Mouse (Mus musculus) layer of hippocampus, postnatal 10 days (tissue): ENCODE data around the gene Zbtb45. TPM values are rescaled to one million over a fixed set of nuclear protein-coding genes. Genes with fewer than 3 reads are reported as not detected.
A peak's percentile ranks its signal among the peaks of the same experiment; 100 is the strongest.

Experiments used
- DNase-seq, 2 experiments: peaks; one replicate each; pipeline ENCODE4 v3.0.0; 2021; ENCODE audit warnings: low spot score in 2 of 2
- long read RNA-seq: library from polyadenylated mRNA; stranded (forward); transcript quantifications from one replicate; pipeline ENCODE4 v2.0.0, GENCODE M21; 2023
- total RNA-seq, 2 experiments: library from RNA; stranded (reverse); gene quantifications; 2 replicates each; pipeline ENCODE4 v1.2.3; 2021

The Zbtb45 gene
- total RNA-seq = 10 to 100 TPM; 25.8 to 27.3 TPM
- long read RNA-seq, transcript Zbtb45-201 (3 exons, 2,171 nt) = major isoform, 7 of 33 reads
- long read RNA-seq, transcript Zbtb45-205 (3 exons, 3,908 nt) = major isoform, 7 of 33 reads
- long read RNA-seq, partial matches to known transcripts = 5 of 33 reads
- long read RNA-seq, other reads (novel, unspliced or antisense) = 14 of 33 reads

- DNase-seq = peak in 1 of 2 experiments; percentile 8
These were observed at the start of gene Zbtb45 for GRCm38 (mm10) chr7:13010005-13010908. Gene Zbtb45 (minus strand): TSS chr7:13010034.

GRCm38 (mm10) chr7:13059536-13059935 lies 49.7 kb upstream of the Zbtb45 start:
- DNase-seq = no peak

- no peak for DNase-seq
These were observed 47.3 kb upstream of the Zbtb45 start for GRCm38 (mm10) chr7:13056913-13057700.

GRCm38 (mm10) chr7:13054287-13055010 lies 44.6 kb upstream of the Zbtb45 start, which contains the start of gene Mzf1:
Gene Mzf1 (minus strand): TSS chr7:13054764.
- DNase-seq = peak; percentile 92 to 94

GRCm38 (mm10) chr7:13053961-13054286 lies 44.1 kb upstream of the Zbtb45 start:
- DNase-seq = no peak

DNA sequence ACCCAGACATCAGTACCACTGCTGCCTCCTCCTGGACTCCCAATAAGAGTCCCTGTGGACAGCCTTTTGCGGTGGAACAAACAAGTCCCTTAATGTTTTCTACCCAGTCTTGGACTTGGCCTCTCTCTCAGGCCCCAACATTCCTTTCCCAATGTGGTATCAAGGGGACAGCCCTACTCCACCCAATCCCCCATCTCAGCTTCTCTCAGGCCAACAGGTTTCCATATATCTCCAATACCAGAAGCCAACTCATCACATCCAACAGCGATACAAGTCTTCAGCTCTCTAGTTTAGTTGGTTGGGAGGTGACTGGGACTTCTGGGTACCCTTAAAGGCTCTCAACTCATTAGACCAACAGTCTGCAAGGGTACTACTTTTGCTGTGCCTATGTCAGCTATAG lies 43.7 kb upstream of the Zbtb45 start:
- DNase-seq = no peak

DNA sequence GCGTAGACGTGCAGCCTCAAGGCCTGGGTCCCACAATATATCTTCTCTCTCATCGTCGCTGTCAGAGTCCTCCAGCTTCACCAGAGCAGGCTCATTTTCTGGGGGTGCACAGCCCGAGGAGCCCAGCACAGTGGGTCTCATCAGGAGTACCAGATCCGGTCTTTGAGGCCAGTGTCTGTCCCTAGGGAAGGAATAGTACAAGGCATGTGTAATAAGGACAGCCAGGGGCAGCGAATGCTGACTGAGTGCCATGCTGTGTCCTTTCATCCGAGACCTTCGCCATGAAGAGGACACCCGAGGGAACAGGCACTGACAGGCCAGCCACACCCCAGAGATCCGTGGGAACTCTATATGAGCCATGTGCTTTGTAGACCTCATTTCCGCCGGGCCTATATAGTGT lies 43.2 kb upstream of the Zbtb45 start:
- no peak for DNase-seq

DNA sequence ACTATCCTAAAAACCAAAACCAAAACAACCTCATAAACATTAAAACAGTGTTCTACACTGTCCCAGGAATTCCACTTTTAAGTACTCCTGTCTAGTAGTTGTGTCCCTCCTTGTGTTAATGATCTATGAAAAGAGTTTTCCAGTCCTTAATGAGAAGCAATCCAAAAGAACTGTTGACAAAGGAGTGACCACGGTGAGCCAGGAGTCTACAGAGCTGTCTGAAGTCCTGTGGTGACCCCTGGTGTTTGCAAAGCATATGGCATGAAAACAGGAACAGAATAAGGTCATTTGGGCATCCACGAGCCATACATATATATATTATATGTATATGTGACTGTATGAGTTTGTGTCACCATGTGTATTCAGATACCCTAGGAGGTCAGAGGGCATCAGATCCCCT lies 36.2 kb upstream of the Zbtb45 start:
- peak in 1 of 2 experiments; percentile 60 for DNase-seq

- DNase-seq = no peak
These were observed 34.4 kb upstream of the Zbtb45 start for GRCm38 (mm10) chr7:13044254-13044625.

- DNase-seq = peak; percentile 61 to 67
These were observed 33.8 kb upstream of the Zbtb45 start for GRCm38 (mm10) chr7:13043445-13044253.

DNA sequence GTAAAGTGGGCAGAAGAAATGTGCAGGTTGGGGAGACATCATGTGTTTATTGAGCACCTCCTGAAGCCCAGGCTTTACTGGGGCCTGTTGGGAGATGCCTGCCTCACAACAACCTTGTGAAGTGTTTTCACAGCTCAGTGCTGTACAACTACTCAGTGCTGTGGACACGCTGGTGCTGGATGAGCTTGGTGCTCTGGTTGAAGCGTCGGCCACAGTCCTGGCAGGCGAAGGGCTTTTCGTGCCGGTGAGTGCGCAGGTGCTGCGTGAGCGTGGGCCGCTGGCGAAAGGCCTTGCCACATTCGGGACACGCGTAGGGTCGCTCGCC lies 33.2 kb upstream of the Zbtb45 start:
- DNase-seq = no peak

GRCm38 (mm10) chr7:13042511-13042910 lies 32.7 kb upstream of the Zbtb45 start:
- DNase-seq = peak in 1 of 2 experiments; percentile 10

DNA sequence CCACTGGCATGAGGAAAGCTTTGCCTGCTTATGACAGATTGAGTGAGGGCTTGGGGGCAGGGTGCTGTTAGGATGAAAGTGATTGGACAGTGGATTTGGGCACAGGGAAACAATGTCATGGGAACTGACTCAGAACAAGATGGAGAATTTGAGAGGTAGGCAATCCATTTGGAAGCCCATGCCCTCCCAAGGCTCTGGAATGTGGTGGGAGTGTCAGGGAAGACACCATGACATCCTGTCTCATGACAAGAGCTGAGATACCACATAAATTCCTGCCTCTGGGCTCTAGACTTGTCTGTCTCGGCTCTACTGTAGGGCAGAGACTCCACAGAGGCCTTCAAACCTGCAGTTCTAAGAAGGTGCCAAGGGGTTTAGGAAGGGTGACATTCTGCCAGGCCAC lies 31.4 kb upstream of the Zbtb45 start:
- DNase-seq = peak in 1 of 2 experiments; percentile 8

GRCm38 (mm10) chr7:13039181-13039580 lies 29.3 kb upstream of the Zbtb45 start:
- DNase-seq = peak in 1 of 2 experiments; percentile 10

DNA sequence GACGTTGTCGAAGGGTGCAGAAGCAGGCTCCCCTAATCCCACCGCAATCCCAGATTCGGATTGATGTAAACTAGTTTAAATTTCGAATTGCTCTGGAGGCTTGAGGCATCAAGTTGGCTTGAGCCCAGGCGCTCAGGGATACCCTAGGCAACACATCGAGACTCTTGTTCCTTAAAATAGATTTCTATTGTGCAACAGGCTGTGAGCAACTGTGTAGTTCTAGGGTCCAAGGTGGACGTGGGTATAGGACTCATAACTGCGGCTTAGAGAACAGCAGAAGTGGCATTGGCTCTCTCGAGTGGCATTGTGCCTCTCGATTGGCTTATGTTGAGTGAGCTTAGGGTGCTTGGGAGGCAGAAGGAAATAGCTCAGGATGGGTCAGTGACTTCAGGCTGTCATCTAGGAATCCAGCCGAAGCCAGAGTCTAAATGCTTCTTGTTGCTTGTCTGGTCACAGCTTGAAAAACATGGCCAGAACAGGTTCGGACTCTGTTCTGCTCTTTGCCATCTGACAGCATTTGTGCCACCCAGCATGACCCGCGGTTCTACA lies 28.9 kb upstream of the Zbtb45 start:
- DNase-seq = no peak

GRCm38 (mm10) chr7:13037901-13038555 lies 28.2 kb upstream of the Zbtb45 start, which contains the start of gene Ube2m:
Gene Ube2m (minus strand): TSS chr7:13038275.
- peak; percentile 100 for DNase-seq

- DNase-seq = peak in 1 of 2 experiments; percentile 56
These were observed 27.5 kb upstream of the Zbtb45 start for GRCm38 (mm10) chr7:13037366-13037765.

GRCm38 (mm10) chr7:13036806-13037205 lies 27.0 kb upstream of the Zbtb45 start:
- DNase-seq = no peak

- DNase-seq = peak in 1 of 2 experiments; percentile 35
These were observed 25.5 kb upstream of the Zbtb45 start for GRCm38 (mm10) chr7:13035211-13035855.
